Mouse (Mus musculus) myocyte (in vitro differentiated cells): ENCODE measurements at regions not wholly inside any gene's neighbourhood (a gene's known extent, or its start where the extent isn't known, plus 50 kb on each side); places are given as distances from the start of the nearest gene placed in this dataset.

ENCODE experiments used
- E2F4 ChIP-seq: IDR thresholded peaks from one replicate; pipeline ENCODE4 v1.6.1; 2011; ENCODE audit warnings: mild to moderate bottlenecking, control low read depth, moderate library complexity; ENCODE audit not compliant: insufficient read depth
- POLR2A ChIP-seq: IDR thresholded peaks from one replicate; pipeline ENCODE4 v1.6.1; 2011; ENCODE audit warnings: low read depth, mild to moderate bottlenecking, control low read depth, moderate library complexity; ENCODE audit not compliant: insufficient read length
- POLR2AphosphoS2 ChIP-seq: IDR thresholded peaks from one replicate; pipeline ENCODE4 v1.6.1; 2011; ENCODE audit warnings: low read depth, control low read depth; ENCODE audit not compliant: insufficient read length
- REST ChIP-seq: IDR thresholded peaks from one replicate; pipeline ENCODE4 v1.6.1; 2011; ENCODE audit warnings: mild to moderate bottlenecking, control low read depth, moderate library complexity; ENCODE audit not compliant: insufficient read depth, insufficient read length
- TCF12 ChIP-seq: IDR thresholded peaks from one replicate; pipeline ENCODE4 v1.6.1; 2011; ENCODE audit warnings: mild to moderate bottlenecking, control low read depth; ENCODE audit not compliant: poor library complexity, insufficient read depth, severe bottlenecking
- USF1 ChIP-seq: IDR thresholded peaks from one replicate; pipeline ENCODE4 v1.6.1; 2011; ENCODE audit warnings: low read depth, mild to moderate bottlenecking, control low read depth, moderate library complexity

GRCm38 (mm10) chr15:60193157-60193556 lies 176.7 kb upstream of the 4933412E24Rik start:
- TF ChIP-seq POLR2A (no peak), POLR2AphosphoS2 (no peak), E2F4 (no peak), REST (no peak), USF1 (no peak), TCF12 (no peak)
